10 mouse cellular contexts compared by ENCODE assay signal in genomic region chr4:123589496-123589895, GRCm38 (mm10).
DNase-seq lines count a peak whose midpoint lies in the region; ATAC-seq and TF ChIP-seq lines count a peak whose summit lies in the region.
"Had no signal": no experiment of that assay in that cellular context is flagged by ENCODE, and none has a peak within 500 bp of the region (broad histone marks: within the 10 kb centered on the region; RNA-seq: fewer than 3 reads in every experiment).

No protein-coding gene starts in this region.

- H3K4me1 ChIP-seq in forebrain, embryonic 13.5 days: peaks cover 56% of the 10 kb centered on the region
- H3K4me1 ChIP-seq in forebrain, postnatal 0 days (ENCODE audit: insufficient read depth): peaks cover 15% of the 10 kb centered on the region
- peaks cover 31% of the 10 kb centered on the region for H3K4me1 ChIP-seq in hindbrain, embryonic 14.5 days (replicated peaks; ENCODE audit: control insufficient read depth, insufficient read depth, low read length)
- H3K4me1 ChIP-seq in hindbrain, embryonic 12.5 days: peaks cover 30% of the 10 kb centered on the region
- H3K4me1 ChIP-seq in midbrain, embryonic 15.5 days: peaks cover 47% of the 10 kb centered on the region
- peaks cover 56% of the 10 kb centered on the region for H3K4me1 ChIP-seq in midbrain, embryonic 10.5 days
- H3K4me1 ChIP-seq in stomach, embryonic 16.5 days (ENCODE audit: control insufficient read depth, insufficient read depth, low read length): peaks cover 37% of the 10 kb centered on the region

- no peak overlapping the region for H3K9ac ChIP-seq in forebrain, embryonic 13.5 days
- H3K9ac ChIP-seq in forebrain, postnatal 0 days: no peak overlapping the region
- no peak overlapping the region for H3K9ac ChIP-seq in hindbrain, embryonic 14.5 days
- H3K9ac ChIP-seq in hindbrain, embryonic 12.5 days: no peak overlapping the region
- no peak overlapping the region for H3K9ac ChIP-seq in midbrain, embryonic 15.5 days
- no peak overlapping the region for H3K9ac ChIP-seq in stomach, embryonic 16.5 days (ENCODE audit: low read length)

- no peaks in the 10 kb centered on the region for H3K9me3 ChIP-seq in forebrain, embryonic 13.5 days (replicated peaks)
- no peaks in the 10 kb centered on the region for H3K9me3 ChIP-seq in forebrain, postnatal 0 days (ENCODE audit: low read length)
- H3K9me3 ChIP-seq in hindbrain, embryonic 14.5 days (ENCODE audit: control insufficient read depth, low read length): no peaks in the 10 kb centered on the region
- H3K9me3 ChIP-seq in hindbrain, embryonic 12.5 days (replicated peaks): no peaks in the 10 kb centered on the region
- no peaks in the 10 kb centered on the region for H3K9me3 ChIP-seq in midbrain, embryonic 15.5 days
- no peaks in the 10 kb centered on the region for H3K9me3 ChIP-seq in midbrain, embryonic 10.5 days (replicated peaks)
- no peaks in the 10 kb centered on the region for H3K9me3 ChIP-seq in stomach, embryonic 16.5 days (replicated peaks; ENCODE audit: control insufficient read depth, low read length)

- H3K4me3 ChIP-seq in forebrain, embryonic 13.5 days: no peak overlapping the region
- no peak overlapping the region for H3K4me3 ChIP-seq in forebrain, postnatal 0 days (ENCODE audit: low read depth, low read length)
- H3K4me3 ChIP-seq in hindbrain, embryonic 14.5 days (replicated peaks; ENCODE audit: low read length): no peak overlapping the region
- H3K4me3 ChIP-seq in hindbrain, embryonic 12.5 days: no peak overlapping the region
- no peak overlapping the region for H3K4me3 ChIP-seq in midbrain, embryonic 15.5 days
- no peak overlapping the region for H3K4me3 ChIP-seq in midbrain, embryonic 10.5 days
- H3K4me3 ChIP-seq in stomach, embryonic 16.5 days (replicated peaks; ENCODE audit: low read length): no peak overlapping the region

- 0 out of 2 replicates have a peak overlapping the region, but pooled peaks have one; percentile 11 for H3K27ac ChIP-seq in forebrain, embryonic 13.5 days
- no peak overlapping the region for H3K27ac ChIP-seq in forebrain, postnatal 0 days (ENCODE audit: low read depth, low read length)
- H3K27ac ChIP-seq in hindbrain, embryonic 14.5 days: peak overlapping the region; percentile 43; the same call in 1 of the 2 replicates
- H3K27ac ChIP-seq in hindbrain, embryonic 12.5 days: no peak overlapping the region
- H3K27ac ChIP-seq in midbrain, embryonic 15.5 days: peak overlapping the region; percentile 28; the same call in 1 of the 2 replicates
- no peak overlapping the region for H3K27ac ChIP-seq in midbrain, embryonic 10.5 days (replicated peaks)
- H3K27ac ChIP-seq in stomach, embryonic 16.5 days (ENCODE audit: low read length): peak overlapping the region; percentile 79

- no peak for TF ChIP-seq CTCF in forebrain, postnatal 0 days (IDR thresholded peaks at IDR 0.05; ENCODE audit: low read depth)

- H3K4me2 ChIP-seq in forebrain, embryonic 13.5 days: no peak overlapping the region
- H3K4me2 ChIP-seq in forebrain, postnatal 0 days (ENCODE audit: low read depth): no peak overlapping the region
- H3K4me2 ChIP-seq in hindbrain, embryonic 14.5 days (replicated peaks): no peak overlapping the region
- no peak overlapping the region for H3K4me2 ChIP-seq in hindbrain, embryonic 12.5 days (replicated peaks)
- H3K4me2 ChIP-seq in midbrain, embryonic 15.5 days: no peak overlapping the region
- no peak overlapping the region for H3K4me2 ChIP-seq in stomach, embryonic 16.5 days (ENCODE audit: low read depth, low read length)

- no peaks in the 10 kb centered on the region for H3K36me3 ChIP-seq in forebrain, embryonic 13.5 days (ENCODE audit: poor library complexity, severe bottlenecking)
- H3K36me3 ChIP-seq in forebrain, postnatal 0 days (ENCODE audit: insufficient read depth): no peaks in the 10 kb centered on the region
- H3K36me3 ChIP-seq in hindbrain, embryonic 14.5 days (replicated peaks; ENCODE audit: control insufficient read depth, insufficient read depth): no peaks in the 10 kb centered on the region
- no peaks in the 10 kb centered on the region for H3K36me3 ChIP-seq in hindbrain, embryonic 12.5 days
- H3K36me3 ChIP-seq in midbrain, embryonic 15.5 days (replicated peaks): no peaks in the 10 kb centered on the region
- no peaks in the 10 kb centered on the region for H3K36me3 ChIP-seq in midbrain, embryonic 10.5 days
- no peaks in the 10 kb centered on the region for H3K36me3 ChIP-seq in stomach, embryonic 16.5 days (ENCODE audit: control insufficient read depth, insufficient read depth, low read length)

- DNase-seq in forebrain, postnatal 0 days: no peak
- no peak for DNase-seq in hindbrain, embryonic 14.5 days (ENCODE audit: low spot score)
- DNase-seq in midbrain, embryonic 10.5 days (ENCODE audit: low spot score): no peak
- DNase-seq in thymus, postnatal 10 days (ENCODE audit: low spot score in 2 of 2): no peak
- DNase-seq: gastrocnemius, postnatal 36 days; thymus, postnatal 25 days had no signal

- WGBS in forebrain, embryonic 13.5 days: 54% methylated on average over 3 of the region's 3 CpGs
- WGBS in forebrain, postnatal 0 days: 47% methylated on average over 3 of the region's 3 CpGs
- 67% methylated on average over 3 of the region's 3 CpGs for WGBS in hindbrain, embryonic 14.5 days
- 65% methylated on average over 3 of the region's 3 CpGs for WGBS in hindbrain, embryonic 12.5 days
- 58% methylated on average over 3 of the region's 3 CpGs for WGBS in midbrain, embryonic 15.5 days
- 73% methylated on average over 3 of the region's 3 CpGs for whole genome bisulfite sequencing in midbrain, embryonic 10.5 days
- WGBS in stomach, embryonic 16.5 days: 78% methylated on average over 3 of the region's 3 CpGs

- no peaks in the 10 kb centered on the region for H3K27me3 ChIP-seq in forebrain, embryonic 13.5 days
- no peaks in the 10 kb centered on the region for H3K27me3 ChIP-seq in forebrain, postnatal 0 days (ENCODE audit: insufficient read depth, low read length)
- no peaks in the 10 kb centered on the region for H3K27me3 ChIP-seq in hindbrain, embryonic 14.5 days (ENCODE audit: control insufficient read depth, insufficient read depth, low read length)
- no peaks in the 10 kb centered on the region for H3K27me3 ChIP-seq in hindbrain, embryonic 12.5 days
- H3K27me3 ChIP-seq in midbrain, embryonic 15.5 days (replicated peaks): no peaks in the 10 kb centered on the region
- no peaks in the 10 kb centered on the region for H3K27me3 ChIP-seq in midbrain, embryonic 10.5 days (ENCODE audit: low read depth, poor library complexity, severe bottlenecking)
- no peaks in the 10 kb centered on the region for H3K27me3 ChIP-seq in stomach, embryonic 16.5 days (ENCODE audit: control insufficient read depth, insufficient read depth, low read length)

- ATAC-seq in forebrain, embryonic 13.5 days: no peak
- no peak for ATAC-seq in forebrain, postnatal 0 days
- no peak for ATAC-seq in hindbrain, embryonic 14.5 days (ENCODE audit: low FRiP score)
- ATAC-seq in hindbrain, embryonic 12.5 days (ENCODE audit: low FRiP score): no peak
- no peak for ATAC-seq in midbrain, embryonic 15.5 days (replicated peaks)
- ATAC-seq in stomach, embryonic 16.5 days (ENCODE audit: insufficient read depth, low FRiP score): no peak

Comparison
In these comparisons a context has a peak if more than half of its experiments do, and no peak if none do; other contexts are left out.
1. H3K27ac ChIP-seq: peak in forebrain, embryonic 13.5 days (single experiment), hindbrain, embryonic 14.5 days (single experiment), midbrain, embryonic 15.5 days (single experiment) and stomach, embryonic 16.5 days (single experiment); none in forebrain, postnatal 0 days (single experiment), hindbrain, embryonic 12.5 days (single experiment) and midbrain, embryonic 10.5 days (single experiment).